Mouse (Mus musculus) B cell, adult 2 months (primary cell): ENCODE data around the gene Gm13119.
"Not testable (repeated sequence)": the region's sequence is repeated elsewhere in the genome, so short reads cannot be mapped to it uniquely, and the experiment has no call there.

ENCODE experiments used
- DNase-seq, 2 experiments: peaks; one replicate each; pipeline ENCODE4 v3.0.0; 2022

The Gm13119 gene

GRCm38 (mm10) chr4:144357642-144358041 is at the start of gene Gm13119:
Gene Gm13119 (plus strand): TSS chr4:144357942.
- not testable (repeated sequence) for DNase-seq

GRCm38 (mm10) chr4:144312666-144313460 is 44.9 kb upstream of the Gm13119 start:
- DNase-seq: not testable (repeated sequence)

- DNase-seq: not testable (repeated sequence)
Observed at GRCm38 (mm10) chr4:144329949-144330348, 27.8 kb upstream of the Gm13119 start, which contains the start of gene Gm13128. Gene Gm13128 (plus strand): TSS chr4:144330249.

GRCm38 (mm10) chr4:144335856-144336255 is 21.9 kb upstream of the Gm13119 start:
- DNase-seq: not testable (repeated sequence)

GRCm38 (mm10) chr4:144377911-144378310 is 20.2 kb downstream of the Gm13119 start, which contains the start of gene Pramef20:
Gene Pramef20 (minus strand): TSS chr4:144377933.
- no peak for DNase-seq

GRCm38 (mm10) chr4:144396316-144396715 is 38.6 kb downstream of the Gm13119 start:
- DNase-seq: no peak

- no peak for DNase-seq
Observed at GRCm38 (mm10) chr4:144402712-144403111, 45.0 kb downstream of the Gm13119 start.

- no peak for DNase-seq
Observed at GRCm38 (mm10) chr4:144404456-144405086, 46.8 kb downstream of the Gm13119 start.

- no peak for DNase-seq
Observed at GRCm38 (mm10) chr4:144406261-144406660, 48.5 kb downstream of the Gm13119 start.

- DNase-seq: no peak
Observed at GRCm38 (mm10) chr4:144408290-144408689, 50.5 kb downstream of the Gm13119 start, which contains the start of gene Pramef12. Gene Pramef12 (minus strand): TSS chr4:144408464.
